Mouse (Mus musculus) left cerebral cortex, adult 11 months (tissue): ENCODE results near the gene 1300017J02Rik.
"Not testable (repeated sequence)": the region's sequence is repeated elsewhere in the genome, so short reads cannot be mapped to it uniquely, and the experiment has no call there.

Source experiments
- DNase-seq: peaks from one replicate; pipeline ENCODE4 v3.0.0; 2022; ENCODE audit warnings: low spot score

Gene 1300017J02Rik

GRCm38 (mm10) chr9:103304927-103305326, at the start of gene 1300017J02Rik, which contains the start of gene Topbp1:
TSS of gene 1300017J02Rik (minus strand) at chr9:103305082.
TSS of gene Topbp1 (plus strand) at chr9:103305215.
- DNase-seq = peak; percentile 80

GRCm38 (mm10) chr9:103353500-103354260, 48.8 kb upstream of the 1300017J02Rik start:
- not testable (repeated sequence) for DNase-seq

GRCm38 (mm10) chr9:103348791-103349190, 43.9 kb upstream of the 1300017J02Rik start:
- DNase-seq = no peak

- no peak for DNase-seq
These were observed 43.2 kb upstream of the 1300017J02Rik start for GRCm38 (mm10) chr9:103347996-103348490.

GRCm38 (mm10) chr9:103347045-103347444, 42.2 kb upstream of the 1300017J02Rik start:
- no peak for DNase-seq

- no peak for DNase-seq
These were observed 32.0 kb upstream of the 1300017J02Rik start for GRCm38 (mm10) chr9:103336912-103337311.

GRCm38 (mm10) chr9:103332663-103333062, 27.8 kb upstream of the 1300017J02Rik start:
- no peak for DNase-seq

GRCm38 (mm10) chr9:103326449-103326848, 21.6 kb upstream of the 1300017J02Rik start:
- DNase-seq = no peak

GRCm38 (mm10) chr9:103324678-103325077, 19.8 kb upstream of the 1300017J02Rik start:
- no peak for DNase-seq

- DNase-seq = no peak
These were observed 5.0 kb upstream of the 1300017J02Rik start for GRCm38 (mm10) chr9:103309832-103310231.

GRCm38 (mm10) chr9:103305332-103306041, 605 bp upstream of the 1300017J02Rik start:
- DNase-seq = no peak

- DNase-seq = peak; percentile 48
These were observed 2.2 kb downstream of the 1300017J02Rik start for GRCm38 (mm10) chr9:103302666-103303065.

GRCm38 (mm10) chr9:103302239-103302638, 2.6 kb downstream of the 1300017J02Rik start:
- no peak for DNase-seq

- DNase-seq = no peak
These were observed 3.8 kb downstream of the 1300017J02Rik start for GRCm38 (mm10) chr9:103301086-103301485.

- no peak for DNase-seq
These were observed 10.4 kb downstream of the 1300017J02Rik start for GRCm38 (mm10) chr9:103294507-103294906.

- no peak for DNase-seq
These were observed 16.2 kb downstream of the 1300017J02Rik start for GRCm38 (mm10) chr9:103288489-103289180.

- DNase-seq = no peak
These were observed 16.9 kb downstream of the 1300017J02Rik start for GRCm38 (mm10) chr9:103287840-103288488.

- no peak for DNase-seq
These were observed 17.9 kb downstream of the 1300017J02Rik start for GRCm38 (mm10) chr9:103286901-103287422.

- DNase-seq = no peak
These were observed 18.5 kb downstream of the 1300017J02Rik start for GRCm38 (mm10) chr9:103286396-103286795.

GRCm38 (mm10) chr9:103276876-103277275, 28.0 kb downstream of the 1300017J02Rik start:
- no peak for DNase-seq

- DNase-seq = no peak
These were observed 29.2 kb downstream of the 1300017J02Rik start for GRCm38 (mm10) chr9:103275676-103276075.

GRCm38 (mm10) chr9:103274819-103275218, 30.1 kb downstream of the 1300017J02Rik start:
- DNase-seq = no peak
